Mouse (Mus musculus) cerebellum, adult 2 months (tissue): ENCODE measurements around the gene Mup4.
A peak's percentile ranks its signal among the peaks of the same experiment; 100 is the strongest.

Source experiments
- CTCF ChIP-seq: fragments of 200-500 bp; IDR thresholded peaks from 2 replicates; pipeline ENCODE4 v1.5.1; 2011; ENCODE audit warnings: low read depth, mild to moderate bottlenecking, control low read depth, low read length, moderate library complexity, borderline replicate concordance; ENCODE audit not compliant: insufficient read depth
- POLR2A ChIP-seq: fragments of 200-500 bp; IDR thresholded peaks from 2 replicates; pipeline ENCODE4 v1.6.1; 2011; ENCODE audit warnings: low read length, control low read depth, borderline replicate concordance; ENCODE audit not compliant: insufficient read depth

- TF ChIP-seq CTCF (peak; percentile 32; the same call in 1 of the 2 replicates), POLR2A (no peak)
These were observed 27.8 kb downstream of the Mup4 start for GRCm38 (mm10) chr4:59932505-59933281.
